Mouse (Mus musculus) MEL (cell line): ENCODE results near the gene Srgap2. TPM values are rescaled to one million over a fixed set of nuclear protein-coding genes. Genes with fewer than 3 reads are reported as not detected.

ENCODE experiments used
- DNase-seq: peaks from one replicate; pipeline ENCODE4 v3.0.0; 2011; ENCODE audit warnings: low read depth, low spot score
- H3K27ac ChIP-seq: 2 replicates; pipeline ENCODE4 v1.5.1; 2012; ENCODE audit warnings: low read depth, mild to moderate bottlenecking, control low read depth, low read length, moderate library complexity; ENCODE audit not compliant: control insufficient read depth
- H3K27me3 ChIP-seq, 2 experiments: fragments of 150-350 bp in 1 of 2; sonication (generic) in 1 of 2; 2 replicates each; pipeline ENCODE4 v1.6.1; 2012; ENCODE audit warnings: low read length in 2 of 2, mild to moderate bottlenecking in 2 of 2, improper control_type of control experiment in 1 of 2, moderate library complexity in 1 of 2; ENCODE audit not compliant: insufficient read depth in 2 of 2, control insufficient read depth in 1 of 2
- H3K36me3 ChIP-seq, 2 experiments: 2 replicates each; pipeline ENCODE4 v1.6.1; 2012 to 2014; ENCODE audit warnings: low read length in 2 of 2, improper control_type of control experiment in 1 of 2, inconsistent platforms in 1 of 2, mild to moderate bottlenecking in 1 of 2; ENCODE audit not compliant: insufficient read depth in 2 of 2, control insufficient read depth in 1 of 2
- H3K4me1 ChIP-seq, 2 experiments: fragments of 150-350 bp in 1 of 2; sonication (generic) in 1 of 2; 2 replicates each; pipeline ENCODE4 v1.6.1; 2012; ENCODE audit warnings: low read length in 2 of 2, improper control_type of control experiment in 1 of 2, mild to moderate bottlenecking in 1 of 2; ENCODE audit not compliant: insufficient read depth in 2 of 2, control insufficient read depth in 1 of 2
- H3K4me3 ChIP-seq, 2 experiments: fragments of 150-350 bp in 1 of 2; sonication (generic) in 1 of 2; 2 replicates each; pipeline ENCODE4 v1.5.1; 2012; ENCODE audit warnings: low read depth in 2 of 2, low read length in 2 of 2, mild to moderate bottlenecking in 2 of 2, moderate library complexity in 2 of 2, control low read depth in 1 of 2, improper control_type of control experiment in 1 of 2; ENCODE audit not compliant: control insufficient read depth in 1 of 2, insufficient read depth in 1 of 2
- H3K79me2 ChIP-seq: 2 replicates; pipeline ENCODE4 v1.6.1; 2012; ENCODE audit warnings: mild to moderate bottlenecking, low read length, moderate library complexity; ENCODE audit not compliant: control insufficient read depth, poor library complexity, insufficient read depth
- H3K9ac ChIP-seq: 2 replicates; pipeline ENCODE4 v1.6.1; 2012; ENCODE audit warnings: low read depth, mild to moderate bottlenecking, control low read depth, low read length, moderate library complexity; ENCODE audit not compliant: control insufficient read depth, poor library complexity, severe bottlenecking
- H3K9me3 ChIP-seq: fragments of 150-350 bp; sonication (generic); replicated peaks from 2 replicates; pipeline ENCODE4 v1.6.1; 2012; ENCODE audit warnings: mild to moderate bottlenecking, low read length, improper control_type of control experiment, moderate library complexity; ENCODE audit not compliant: insufficient read depth
- BHLHE40 ChIP-seq: IDR thresholded peaks from 2 replicates; pipeline ENCODE4 v1.6.1; 2012; ENCODE audit warnings: low read depth, mild to moderate bottlenecking, inconsistent platforms, low read length, improper control_type of control experiment, borderline replicate concordance
- EP300 ChIP-seq, 2 experiments: IDR thresholded peaks; 2 replicates each; pipeline ENCODE4 v1.6.1; 2011; ENCODE audit warnings: improper control_type of control experiment in 2 of 2, low read length in 2 of 2, low read depth in 1 of 2, mild to moderate bottlenecking in 1 of 2
- HCFC1 ChIP-seq: IDR thresholded peaks from 2 replicates; pipeline ENCODE4 v1.6.1; 2012; ENCODE audit warnings: low read depth, mild to moderate bottlenecking, inconsistent platforms, low read length, improper control_type of control experiment, moderate library complexity
- MXI1 ChIP-seq: IDR thresholded peaks from 2 replicates; pipeline ENCODE4 v1.6.1; 2011; ENCODE audit warnings: mild to moderate bottlenecking, low read depth, low read length, improper control_type of control experiment
- MYB ChIP-seq: IDR thresholded peaks from 2 replicates; pipeline ENCODE4 v1.6.1; 2011; ENCODE audit warnings: mild to moderate bottlenecking, low read depth, low read length, improper control_type of control experiment
- MYC ChIP-seq: IDR thresholded peaks from 2 replicates; pipeline ENCODE4 v1.6.1; 2011; ENCODE audit warnings: low read depth, mild to moderate bottlenecking, low read length, improper control_type of control experiment, moderate library complexity
- POLR2AphosphoS5 ChIP-seq: IDR thresholded peaks from 2 replicates; pipeline ENCODE4 v1.6.1; 2012; ENCODE audit warnings: low read depth, borderline replicate concordance, mild to moderate bottlenecking, inconsistent platforms, low read length, moderate library complexity, mixed read lengths
- SIN3A ChIP-seq: IDR thresholded peaks from 2 replicates; pipeline ENCODE4 v1.6.1; 2012; ENCODE audit warnings: low read length, improper control_type of control experiment, inconsistent platforms
- TAL1 ChIP-seq: IDR thresholded peaks from 2 replicates; pipeline ENCODE4 v1.6.1; 2012; ENCODE audit warnings: mild to moderate bottlenecking, inconsistent platforms, low read length, moderate library complexity, mixed read lengths
- TCF12 ChIP-seq: IDR thresholded peaks from 2 replicates; pipeline ENCODE4 v1.6.1; 2014; ENCODE audit warnings: low read depth, mild to moderate bottlenecking, inconsistent platforms, low read length, improper control_type of control experiment, moderate library complexity
- UBTF ChIP-seq: IDR thresholded peaks from 2 replicates; pipeline ENCODE4 v1.6.1; 2012; ENCODE audit warnings: low read depth, mild to moderate bottlenecking, inconsistent platforms, low read length, improper control_type of control experiment, moderate library complexity, borderline replicate concordance; ENCODE audit not compliant: insufficient read depth
- USF1 ChIP-seq: IDR thresholded peaks from 2 replicates; pipeline ENCODE4 v1.6.1; 2014; ENCODE audit warnings: low read depth, mild to moderate bottlenecking, inconsistent platforms, low read length, improper control_type of control experiment, moderate library complexity
- ZMIZ1 ChIP-seq: IDR thresholded peaks from 2 replicates; pipeline ENCODE4 v1.6.1; 2012; ENCODE audit warnings: low read depth, mild to moderate bottlenecking, inconsistent platforms, low read length, improper control_type of control experiment, moderate library complexity
- polyA plus RNA-seq, 2 experiments: library from polyadenylated mRNA; stranded (reverse) in 1 of 2; unstranded in 1 of 2; fragments of >175 nt in 1 of 2; fragments of >200 nt in 1 of 2; gene quantifications; 2 replicates each; pipeline versions ENCODE4 v1.2.1 to v1.2.4; 2012; ENCODE audit warnings: low replicate concordance in 2 of 2, low read depth in 1 of 2; ENCODE audit not compliant: insufficient read length in 2 of 2, insufficient read depth in 1 of 2, missing spikeins in 1 of 2
- total RNA-seq: library from RNA; depleted of rRNA; stranded (reverse); fragments of 300-350 nt; gene quantifications from 2 replicates; pipeline ENCODE4 v1.2.3, GENCODE M21; 2012

The Srgap2 gene
- total and polyA plus RNA-seq, 3 experiments = 9.0 to 25.3 TPM; not detected in 1

- H3K27me3 ChIP-seq = no peaks in the 10 kb centered on the region
- H3K9ac ChIP-seq = no peak overlapping the region
- H3K9me3 ChIP-seq = no peaks in the 10 kb centered on the region
- DNase-seq = no peak
- TF ChIP-seq MYB = no peak
- no peak for TF ChIP-seq HCFC1
- no peak for TF ChIP-seq TAL1
- TF ChIP-seq ZMIZ1 = no peak
- no peak for TF ChIP-seq EP300 (IDR thresholded peaks at IDR 0.05; ENCODE audit: low read depth in 1 of 2, low read length in 2 of 2)
- TF ChIP-seq POLR2AphosphoS5 = no peak
- no peak for TF ChIP-seq UBTF
- no peak for TF ChIP-seq SIN3A
- no peak overlapping the region for H3K4me3 ChIP-seq
- peaks cover 20% of the 10 kb centered on the region; the same call in 1 of the 2 replicates for H3K79me2 ChIP-seq
- H3K27ac ChIP-seq = no peak overlapping the region
- peaks cover 16 to 17% of the 10 kb centered on the region in 2 experiments for H3K4me1 ChIP-seq
- H3K36me3 ChIP-seq = peaks cover 0 to 34% of the 10 kb centered on the region in 2 experiments; a peak in 3 of 4 replicates
Observed at GRCm38 (mm10) chr1:131489312-131489711, 37.8 kb downstream of the Srgap2 start.

DNA sequence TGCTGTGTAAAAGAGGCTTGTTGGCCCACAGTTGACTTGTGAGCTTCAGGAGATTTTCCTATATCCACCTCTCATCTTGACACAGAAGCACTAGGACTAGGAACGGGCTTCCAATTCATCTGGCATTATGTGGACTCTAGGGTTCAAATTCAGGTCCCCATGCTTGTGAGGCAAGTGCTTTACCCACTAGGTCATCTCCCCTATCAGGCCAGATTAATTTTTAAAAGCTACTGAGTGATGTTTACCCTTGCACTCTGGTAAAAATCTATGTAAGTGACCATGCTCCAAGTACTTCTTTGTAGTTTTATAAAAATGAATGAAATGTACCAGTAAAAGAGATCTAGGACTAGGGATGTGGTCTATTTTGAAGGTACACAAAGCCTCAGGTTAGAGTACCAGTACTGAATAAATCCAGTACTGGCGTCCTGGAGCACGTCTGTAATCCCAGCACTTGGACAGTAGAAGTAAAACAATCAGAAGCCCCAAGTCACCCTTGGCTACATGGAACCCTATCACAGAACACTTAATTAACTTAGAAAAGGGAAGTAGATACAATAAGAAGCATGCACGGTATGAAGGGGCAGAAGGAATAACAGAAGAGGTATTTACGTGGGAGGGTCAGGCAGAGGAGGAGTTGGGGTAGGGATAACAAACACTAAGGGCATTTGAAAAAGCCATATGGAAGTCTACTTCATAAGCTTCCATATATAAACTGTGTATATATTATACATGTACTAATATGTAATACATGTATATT, 40.9 kb downstream of the Srgap2 start:
- H3K27me3 ChIP-seq = no peaks in the 10 kb centered on the region
- no peak overlapping the region for H3K27ac ChIP-seq
- DNase-seq = peak; percentile 63
- no peak overlapping the region for H3K9ac ChIP-seq
- H3K4me1 ChIP-seq = peaks cover 23 to 27% of the 10 kb centered on the region in 2 experiments
- no peak for TF ChIP-seq POLR2AphosphoS5
- 0 out of 2 replicates have a peak, but pooled peaks have one; percentile 38 for TF ChIP-seq MYC
- no peak for TF ChIP-seq BHLHE40
- TF ChIP-seq ZMIZ1 = no peak
- no peak for TF ChIP-seq USF1
- TF ChIP-seq MXI1 = 0 out of 2 replicates have a peak, but pooled peaks have one; percentile 23
- peak in 1 of 2 experiments; percentile 23; a peak in 2 of 4 replicates for TF ChIP-seq EP300 (IDR thresholded peaks at IDR 0.05; ENCODE audit: low read depth in 1 of 2, low read length in 2 of 2)
- no peak for TF ChIP-seq TCF12
- TF ChIP-seq, all 39 proteins: peak for 3
- H3K79me2 ChIP-seq = peaks cover 18% of the 10 kb centered on the region; the same call in 1 of the 2 replicates
- H3K4me3 ChIP-seq = no peak overlapping the region
- peaks cover 0 to 47% of the 10 kb centered on the region in 2 experiments; a peak in 3 of 4 replicates for H3K36me3 ChIP-seq
- H3K9me3 ChIP-seq = no peaks in the 10 kb centered on the region
